Mouse (Mus musculus): ENCODE measurements around the gene Myoz1. TPM values are rescaled to one million over a fixed set of nuclear protein-coding genes. Genes with fewer than 3 reads are reported as not detected.
A peak's percentile ranks its signal among the peaks of the same experiment; 100 is the strongest.
"Not testable (repeated sequence)": the region's sequence is repeated elsewhere in the genome, so short reads cannot be mapped to it uniquely, and the experiment has no call there.

Myoz1 gene
- total RNA-seq (2012; rRNA removed) (0.15 TPM in 1 of 2 replicates, not detected in the other), polyA plus RNA-seq (2012; ENCODE audit: insufficient read depth in 1 of 2, insufficient read length in 2 of 2, low read depth in 1 of 2, low replicate concordance in 2 of 2, missing spikeins in 1 of 2) (under 1 TPM in 1 of 2 experiments, not detected in 1; 0.15 TPM)

GRCm38 (mm10) chr14:20656361-20656760, at the start of gene Myoz1:
Gene Myoz1, minus strand, starts transcription at chr14:20656540.
- Histone ChIP-seq H3K36me3 (ENCODE audit: control insufficient read depth in 1 of 2, insufficient read depth in 2 of 2, low read length in 2 of 2) (peaks cover 0 to 3% of the 10 kb centered on the region in 2 experiments; a peak in 1 of 4 replicates), H3K9me3 (replicated peaks; ENCODE audit: insufficient read depth, low read length) (no peaks in the 10 kb centered on the region), H3K4me1 (ENCODE audit: control insufficient read depth in 1 of 2, insufficient read depth in 2 of 2, low read length in 2 of 2) (peaks cover 0 to 11% of the 10 kb centered on the region in 2 experiments; a peak in 2 of 4 replicates), H3K27ac (ENCODE audit: control insufficient read depth, low read depth, low read length) (no peak within 1 kb of the TSS), H3K9ac (ENCODE audit: control insufficient read depth, low read depth, low read length, poor library complexity, severe bottlenecking) (no peak within 1 kb of the TSS), H3K27me3 (ENCODE audit: control insufficient read depth in 1 of 2, insufficient read depth in 2 of 2, low read length in 2 of 2) (no peaks in the 10 kb centered on the region), H3K4me3 (ENCODE audit: control insufficient read depth in 1 of 2, insufficient read depth in 1 of 2, low read depth in 2 of 2, low read length in 2 of 2) (no peak within 1 kb of the TSS), H3K79me2 (ENCODE audit: control insufficient read depth, insufficient read depth, low read length, poor library complexity) (no peaks in the 10 kb centered on the region)
- TF ChIP-seq BHLHE40 (IDR thresholded peaks at IDR 0.05; ENCODE audit: borderline replicate concordance, low read depth, low read length) (no peak), EP300 (IDR thresholded peaks at IDR 0.05; ENCODE audit: low read depth in 1 of 2, low read length in 2 of 2) (no peak), POLR2AphosphoS2 (IDR thresholded peaks at IDR 0.05; ENCODE audit: low read length) (no peak), UBTF (IDR thresholded peaks at IDR 0.05; ENCODE audit: borderline replicate concordance, insufficient read depth, low read depth, low read length) (no peak), TAL1 (IDR thresholded peaks at IDR 0.05; ENCODE audit: low read length) (no peak), GABPA (IDR thresholded peaks at IDR 0.05; ENCODE audit: low read depth, low read length) (no peak), CHD2 (IDR thresholded peaks at IDR 0.05; ENCODE audit: low read length) (no peak), USF2 (IDR thresholded peaks at IDR 0.05; ENCODE audit: borderline replicate concordance in 1 of 2, insufficient read depth in 1 of 2, low read depth in 1 of 2, low read length in 2 of 2) (no peak), POLR2A (IDR thresholded peaks at IDR 0.05; ENCODE audit: control insufficient read depth in 1 of 2, insufficient read depth in 1 of 2, low read depth in 1 of 2, low read length in 2 of 2, poor library complexity in 1 of 2) (no peak), ETS1 (IDR thresholded peaks at IDR 0.05; ENCODE audit: low read depth, low read length) (no peak), MEF2A (IDR thresholded peaks at IDR 0.05; ENCODE audit: extremely low read depth, insufficient replicate concordance, low read depth, low read length, poor library complexity, severe bottlenecking) (no peak), ZNF384 (IDR thresholded peaks at IDR 0.05; ENCODE audit: low read depth, low read length) (no peak), TCF12 (IDR thresholded peaks at IDR 0.05; ENCODE audit: low read depth, low read length) (no peak), MXI1 (IDR thresholded peaks at IDR 0.05; ENCODE audit: low read depth, low read length) (no peak), MAFK (IDR thresholded peaks at IDR 0.05; ENCODE audit: borderline replicate concordance, low read depth, low read length) (no peak), RCOR1 (IDR thresholded peaks at IDR 0.05; ENCODE audit: low read depth, low read length) (no peak), ELF1 (IDR thresholded peaks at IDR 0.05; ENCODE audit: low read depth, low read length) (no peak)
- no peak for DNase-seq (ENCODE audit: low read depth, low spot score)

GRCm38 (mm10) chr14:20703461-20703860, 47.1 kb upstream of the Myoz1 start:
- TF ChIP-seq MYC (IDR thresholded peaks at IDR 0.05; ENCODE audit: low read depth, low read length) (0 out of 2 replicates have a peak, but pooled peaks have one; percentile 5), ZNF384 (IDR thresholded peaks at IDR 0.05; ENCODE audit: low read depth, low read length) (peak; percentile 60; the same call in 1 of the 2 replicates)
- Histone ChIP-seq H3K36me3 (ENCODE audit: control insufficient read depth in 1 of 2, insufficient read depth in 2 of 2, low read length in 2 of 2) (peaks cover 0 to 43% of the 10 kb centered on the region in 2 experiments; a peak in 3 of 4 replicates), H3K79me2 (ENCODE audit: control insufficient read depth, insufficient read depth, low read length, poor library complexity) (peaks cover 45% of the 10 kb centered on the region), H3K9ac (ENCODE audit: control insufficient read depth, low read depth, low read length, poor library complexity, severe bottlenecking) (peak overlapping the region; percentile 93), H3K4me1 (ENCODE audit: control insufficient read depth in 1 of 2, insufficient read depth in 2 of 2, low read length in 2 of 2) (peaks cover 14 to 24% of the 10 kb centered on the region in 2 experiments), H3K4me3 (ENCODE audit: control insufficient read depth in 1 of 2, insufficient read depth in 1 of 2, low read depth in 2 of 2, low read length in 2 of 2) (peak overlapping the region; percentile 73 to 94), H3K27ac (ENCODE audit: control insufficient read depth, low read depth, low read length) (peak overlapping the region; percentile 92)
- H3K9me3 ChIP-seq (replicated peaks; ENCODE audit: insufficient read depth, low read length); H3K27me3 ChIP-seq (ENCODE audit: control insufficient read depth in 1 of 2, insufficient read depth in 2 of 2, low read length in 2 of 2); DNase-seq (ENCODE audit: low read depth, low spot score): not testable (repeated sequence)
